Mouse (Mus musculus) midbrain, embryonic 11.5 days (tissue): Measurements from ENCODE around the gene Msi1. TPM values are rescaled to one million over a fixed set of nuclear protein-coding genes. Genes with fewer than 3 reads are reported as not detected.

Experiments
- ATAC-seq: fragments of 200-750 bp; cut with Nextera tagmentation; 2 replicates; pipeline ENCODE4 v1.8.0; 2017; ENCODE audit warnings: moderate TSS enrichment, moderate library complexity; ENCODE audit not compliant: low FRiP score
- DNase-seq: peaks from one replicate; pipeline ENCODE4 v3.0.0; 2015; ENCODE audit warnings: low spot score; ENCODE audit errors: missing footprints
- H3K27ac ChIP-seq: fragments of 300-500 bp; sonication (generic); 2 replicates; pipeline ENCODE4 v1.5.1; 2014; ENCODE audit warnings: low read depth, low read length
- H3K27me3 ChIP-seq: fragments of 300-500 bp; sonication (generic); 2 replicates; pipeline ENCODE4 v1.6.1; 2014; ENCODE audit warnings: mild to moderate bottlenecking, low read length, moderate library complexity, mixed read lengths; ENCODE audit not compliant: control insufficient read depth, insufficient read depth
- H3K36me3 ChIP-seq: fragments of 300-500 bp; sonication (generic); 2 replicates; pipeline ENCODE4 v1.6.1; 2014; ENCODE audit warnings: mild to moderate bottlenecking, low read length, moderate library complexity, mixed read lengths; ENCODE audit not compliant: control insufficient read depth, insufficient read depth
- H3K4me1 ChIP-seq: fragments of 300-500 bp; sonication (generic); 2 replicates; pipeline ENCODE4 v1.6.1; 2014; ENCODE audit warnings: low read length; ENCODE audit not compliant: control insufficient read depth, insufficient read depth
- H3K4me2 ChIP-seq: fragments of 300-500 bp; sonication (generic); 2 replicates; pipeline ENCODE4 v1.6.1; 2014; ENCODE audit warnings: mild to moderate bottlenecking, moderate library complexity
- H3K4me3 ChIP-seq: fragments of 300-500 bp; sonication (generic); 2 replicates; pipeline ENCODE4 v1.5.1; 2014; ENCODE audit warnings: low read depth, low read length
- H3K9ac ChIP-seq: fragments of 300-500 bp; sonication (generic); 2 replicates; pipeline ENCODE4 v1.6.1; 2014; ENCODE audit warnings: low read length
- H3K9me3 ChIP-seq: fragments of 300-500 bp; sonication (generic); 2 replicates; pipeline ENCODE4 v1.6.1; 2016; ENCODE audit warnings: low read length; ENCODE audit not compliant: control insufficient read depth
- WGBS: fragments of 180-500 bp; shearing (Covaris S2); extraction: QIAGEN DNeasy Blood & Tissue Kit; methylation state at CpG from one replicate; pipeline ENCODE4 v1.1.7; 2014; 5-methylcytosine and 5-hydroxymethylcytosine counted together
- polyA plus RNA-seq: library from polyadenylated mRNA; unstranded; fragments of >200 nt; fragmentation: Nextera tagmentation; extraction: Ambion mirVana; gene quantifications from 2 replicates; pipeline ENCODE4 v1.2.1, GENCODE M21; 2014

Gene Msi1
- polyA plus RNA-seq, 1 experiment from 2014 or later = 227 TPM

GRCm38 (mm10) chr5:115498307-115499240, 69.2 kb downstream of the Msi1 start:
- 67% methylated on average over 9 of the region's 9 CpGs for WGBS
- Histone ChIP-seq H3K36me3 (no peaks in the 10 kb centered on the region), H3K4me3 (no peak overlapping the region), H3K27ac (no peak overlapping the region), H3K4me1 (no peaks in the 10 kb centered on the region), H3K9ac (no peak overlapping the region), H3K27me3 (no peaks in the 10 kb centered on the region), H3K9me3 (no peaks in the 10 kb centered on the region), H3K4me2 (no peak overlapping the region)
- ATAC-seq = no peak
- peak; percentile 51 for DNase-seq

- no peak overlapping the region for H3K9ac ChIP-seq
- ATAC-seq (no peak), DNase-seq (peak; percentile 62)
- 85% methylated on average over 12 of the region's 12 CpGs for WGBS
- H3K27ac ChIP-seq = no peak overlapping the region
- H3K4me1 ChIP-seq = no peaks in the 10 kb centered on the region
- H3K9me3 ChIP-seq = no peaks in the 10 kb centered on the region
- H3K27me3 ChIP-seq = no peaks in the 10 kb centered on the region
- no peak overlapping the region for H3K4me3 ChIP-seq
- no peaks in the 10 kb centered on the region for H3K36me3 ChIP-seq
- H3K4me2 ChIP-seq = no peak overlapping the region
Observed at GRCm38 (mm10) chr5:115500383-115500935, 71.1 kb downstream of the Msi1 start.

GRCm38 (mm10) chr5:115503035-115503434, 73.6 kb downstream of the Msi1 start:
- no peak overlapping the region for H3K9ac ChIP-seq
- no peaks in the 10 kb centered on the region for H3K9me3 ChIP-seq
- peaks cover 10% of the 10 kb centered on the region for H3K4me1 ChIP-seq
- WGBS = 74% methylated on average over 12 of the region's 12 CpGs
- no peak for ATAC-seq
- H3K4me3 ChIP-seq = no peak overlapping the region
- no peaks in the 10 kb centered on the region for H3K36me3 ChIP-seq
- no peaks in the 10 kb centered on the region for H3K27me3 ChIP-seq
- no peak overlapping the region for H3K4me2 ChIP-seq
- DNase-seq = no peak
- H3K27ac ChIP-seq = no peak overlapping the region

Other genes starting within 250 kb of the Msi1 start
- gene Cabp1, start 235.2 kb upstream of the Msi1 start, polyA plus RNA-seq = 1.1 and 2.3 TPM in 2 replicates
- 91.0 and 98.7 TPM in 2 replicates for gene Pop5, start 193.8 kb upstream of the Msi1 start, polyA plus RNA-seq
- gene Rnf10, start 156.7 kb upstream of the Msi1 start, polyA plus RNA-seq = 84.6 and 85.0 TPM in 2 replicates
- 58.6 and 59.1 TPM in 2 replicates for gene Coq5, start 149.9 kb upstream of the Msi1 start, polyA plus RNA-seq
- 1,577 and 1,606 TPM in 2 replicates for gene Dynll1, start 128.6 kb upstream of the Msi1 start, polyA plus RNA-seq
- 362 and 376 TPM in 2 replicates for gene Srsf9, start 102.4 kb upstream of the Msi1 start, polyA plus RNA-seq
- gene Gatc, start 88.4 kb upstream of the Msi1 start, polyA plus RNA-seq = 43.5 and 46.8 TPM in 2 replicates
- 57.7 and 64.7 TPM in 2 replicates for gene Triap1, start 88.4 kb upstream of the Msi1 start, polyA plus RNA-seq
- gene Cox6a1, start 80.6 kb upstream of the Msi1 start, polyA plus RNA-seq = 745 and 840 TPM in 2 replicates
- gene Pla2g1b, start 36.7 kb downstream of the Msi1 start, polyA plus RNA-seq = not detected in 2 replicates
- gene Sirt4, start 55.1 kb downstream of the Msi1 start, polyA plus RNA-seq = 16.2 and 18.9 TPM in 2 replicates
- 7.3 and 7.7 TPM in 2 replicates for gene Pxn, start 77.1 kb downstream of the Msi1 start, polyA plus RNA-seq
- gene Rplp0, start 129.9 kb downstream of the Msi1 start, polyA plus RNA-seq = 1,161 and 1,182 TPM in 2 replicates
- 27.6 and 32.2 TPM in 2 replicates for gene Gcn1l1, start 135.7 kb downstream of the Msi1 start, polyA plus RNA-seq
- 19.4 and 19.6 TPM in 2 replicates for gene Rab35, start 202.3 kb downstream of the Msi1 start, polyA plus RNA-seq